ENCODE assay signal across 8 mouse cellular contexts in genomic region chr11:49869762-49870161, GRCm38 (mm10). TPM values are rescaled to one million over a fixed set of nuclear protein-coding genes. Genes with fewer than 3 reads are reported as not detected.
DNase-seq lines count a peak whose midpoint lies in the region; ATAC-seq and TF ChIP-seq lines count a peak whose summit lies in the region.

No protein-coding gene starts in this region.

- no peak overlapping the region for H3K4me3 ChIP-seq in heart, embryonic 12.5 days
- H3K4me3 ChIP-seq in forebrain, embryonic 14.5 days (ENCODE audit: low read depth, low read length) = no peak overlapping the region
- no peak overlapping the region for H3K4me3 ChIP-seq in kidney, postnatal 0 days (replicated peaks; ENCODE audit: low read depth, low read length)
- no peak overlapping the region for H3K4me3 ChIP-seq in midbrain, embryonic 10.5 days

- peak; percentile 89 for DNase-seq in heart, adult 11 months
- DNase-seq in brain, adult 2 months (ENCODE audit: low read depth, low spot score) = peak; percentile 79
- peak; percentile 81 for DNase-seq in forebrain, embryonic 14.5 days (ENCODE audit: low spot score)
- DNase-seq in kidney, postnatal 0 days (ENCODE audit: low spot score) = peak; percentile 80
- DNase-seq in midbrain, embryonic 10.5 days (ENCODE audit: low spot score) = peak; percentile 25
- peak; percentile 58 for DNase-seq in testis, postnatal 10 days (ENCODE audit: low spot score)

- H3K27me3 ChIP-seq in heart, embryonic 12.5 days (replicated peaks) = no peaks in the 10 kb centered on the region
- no peaks in the 10 kb centered on the region for H3K27me3 ChIP-seq in forebrain, embryonic 14.5 days (replicated peaks; ENCODE audit: control insufficient read depth, insufficient read depth, low read length)
- H3K27me3 ChIP-seq in kidney, postnatal 0 days (ENCODE audit: insufficient read depth, low read length) = no peaks in the 10 kb centered on the region
- no peaks in the 10 kb centered on the region for H3K27me3 ChIP-seq in midbrain, embryonic 10.5 days (ENCODE audit: low read depth, poor library complexity, severe bottlenecking)

- H3K36me3 ChIP-seq in heart, embryonic 12.5 days = peaks cover 50% of the 10 kb centered on the region
- H3K36me3 ChIP-seq in forebrain, embryonic 14.5 days (ENCODE audit: control insufficient read depth, insufficient read depth, low read length) = peaks cover 56% of the 10 kb centered on the region
- peaks cover 37% of the 10 kb centered on the region for H3K36me3 ChIP-seq in kidney, postnatal 0 days (ENCODE audit: insufficient read depth, low read length)
- H3K36me3 ChIP-seq in midbrain, embryonic 10.5 days = peaks cover 52% of the 10 kb centered on the region

- H3K9me3 ChIP-seq in heart, embryonic 12.5 days (replicated peaks) = no peaks in the 10 kb centered on the region
- H3K9me3 ChIP-seq in forebrain, embryonic 14.5 days (replicated peaks; ENCODE audit: control insufficient read depth, low read length) = no peaks in the 10 kb centered on the region
- H3K9me3 ChIP-seq in kidney, postnatal 0 days (replicated peaks; ENCODE audit: low read length) = no peaks in the 10 kb centered on the region
- H3K9me3 ChIP-seq in midbrain, embryonic 10.5 days (replicated peaks) = no peaks in the 10 kb centered on the region

- H3K9ac ChIP-seq in heart, embryonic 12.5 days = no peak overlapping the region
- no peak overlapping the region for H3K9ac ChIP-seq in forebrain, embryonic 14.5 days (ENCODE audit: low read length)
- no peak overlapping the region for H3K9ac ChIP-seq in kidney, postnatal 0 days (ENCODE audit: low read depth, low read length)

- no peaks in the 10 kb centered on the region for H3K4me1 ChIP-seq in heart, embryonic 12.5 days (replicated peaks)
- no peaks in the 10 kb centered on the region for H3K4me1 ChIP-seq in forebrain, embryonic 14.5 days (ENCODE audit: control insufficient read depth, insufficient read depth, low read length)
- no peaks in the 10 kb centered on the region for H3K4me1 ChIP-seq in kidney, postnatal 0 days (replicated peaks; ENCODE audit: insufficient read depth, low read length)
- no peaks in the 10 kb centered on the region for H3K4me1 ChIP-seq in midbrain, embryonic 10.5 days

- ATAC-seq in heart, embryonic 12.5 days (ENCODE audit: insufficient number of reproducible peaks, low FRiP score) = no peak; the same call in 1 of the 2 replicates
- peak; percentile 65 for ATAC-seq in CD4-positive, CD25-positive, alpha-beta regulatory T cell, adult 4 months
- peak; percentile 68; the same call in 1 of the 2 replicates for ATAC-seq in forebrain, embryonic 14.5 days
- no peak for ATAC-seq in kidney, postnatal 0 days (replicated peaks; ENCODE audit: low FRiP score, low read depth)

- H3K4me2 ChIP-seq in heart, embryonic 12.5 days = no peak overlapping the region
- H3K4me2 ChIP-seq in forebrain, embryonic 14.5 days (ENCODE audit: low read length) = no peak overlapping the region
- no peak overlapping the region for H3K4me2 ChIP-seq in kidney, postnatal 0 days (ENCODE audit: low read length)

- H3K27ac ChIP-seq in heart, embryonic 12.5 days (ENCODE audit: poor library complexity, severe bottlenecking) = no peak overlapping the region
- no peak overlapping the region for H3K27ac ChIP-seq in forebrain, embryonic 14.5 days (ENCODE audit: low read depth, low read length)
- no peak overlapping the region for H3K27ac ChIP-seq in kidney, postnatal 0 days
- H3K27ac ChIP-seq in midbrain, embryonic 10.5 days (replicated peaks) = no peak overlapping the region

- TF ChIP-seq CTCF in kidney, postnatal 0 days (IDR thresholded peaks at IDR 0.05; ENCODE audit: low read depth) = peak; percentile 84

RNA-seq across cellular contexts. Expression of gene Mapk9, which starts 23.2 kb away (rescaled TPM):
- 37.3 and 39.4 TPM in 2 replicates for polyA plus RNA-seq in heart, embryonic 12.5 days (2016; fragmentation: Nextera tagmentation; extraction: Ambion mirVana)
- polyA plus RNA-seq in CD4-positive, CD25-positive, alpha-beta regulatory T cell, adult 4 months (2017; shearing (Covaris generic)) = 10 to 100 TPM; 16.0 to 18.5 TPM
- polyA plus RNA-seq in forebrain, embryonic 14.5 days (2014; fragmentation: Nextera tagmentation; extraction: Ambion mirVana) = 43.6 and 49.1 TPM in 2 replicates
- polyA plus RNA-seq in kidney, postnatal 0 days (2015; fragmentation: Nextera tagmentation; extraction: Ambion mirVana) = 25.5 and 26.0 TPM in 2 replicates
- polyA plus RNA-seq in midbrain, embryonic 10.5 days (2016; fragmentation: Nextera tagmentation; extraction: Ambion mirVana) = 22.2 and 29.7 TPM in 2 replicates

RNA-seq across cellular contexts. Expression of gene Rasgef1c, which starts 31.9 kb away (rescaled TPM):
- polyA plus RNA-seq in heart, embryonic 12.5 days (2016; fragmentation: Nextera tagmentation; extraction: Ambion mirVana) = 0.18 and 0.19 TPM in 2 replicates
- polyA plus RNA-seq in CD4-positive, CD25-positive, alpha-beta regulatory T cell, adult 4 months (2017; shearing (Covaris generic)) = under 1 TPM; 0.35 to 0.39 TPM
- polyA plus RNA-seq in forebrain, embryonic 14.5 days (2014; fragmentation: Nextera tagmentation; extraction: Ambion mirVana) = 10.9 and 15.6 TPM in 2 replicates
- polyA plus RNA-seq in kidney, postnatal 0 days (2015; fragmentation: Nextera tagmentation; extraction: Ambion mirVana) = 0.10 and 0.18 TPM in 2 replicates
- polyA plus RNA-seq in midbrain, embryonic 10.5 days (2016; fragmentation: Nextera tagmentation; extraction: Ambion mirVana) = 0.23 and 0.29 TPM in 2 replicates

Comparison
In these comparisons a context has a peak if more than half of its experiments do, and no peak if none do; other contexts are left out.
1. DNase-seq: peak in every context shown above with its lines; median percentile 89 in heart, adult 11 months; 81 in forebrain, embryonic 14.5 days; 80 in kidney, postnatal 0 days; 79 in brain, adult 2 months; 58 in testis, postnatal 10 days; 25 in midbrain, embryonic 10.5 days.
2. ATAC-seq: peak in CD4-positive, CD25-positive, alpha-beta regulatory T cell, adult 4 months (single experiment) and forebrain, embryonic 14.5 days (single experiment); none in heart, embryonic 12.5 days (single experiment) and kidney, postnatal 0 days (single experiment).